Mouse (Mus musculus) intestine, embryonic 15.5 days (tissue): ENCODE measurements around the gene Frmd4a. TPM values are rescaled to one million over a fixed set of nuclear protein-coding genes. Genes with fewer than 3 reads are reported as not detected.
A peak's percentile ranks its signal among the peaks of the same experiment; 100 is the strongest.

Experiments
- ATAC-seq: fragments of 200-750 bp; cut with Nextera tagmentation; 2 replicates; pipeline ENCODE4 v1.8.0; 2017; ENCODE audit warnings: moderate TSS enrichment, moderate library complexity
- H3K27ac ChIP-seq: fragments of 300-500 bp; sonication (generic); 2 replicates; pipeline ENCODE4 v1.5.1; 2015; ENCODE audit warnings: mild to moderate bottlenecking, inconsistent platforms
- H3K27me3 ChIP-seq: fragments of 300-500 bp; sonication (generic); replicated peaks from 2 replicates; pipeline ENCODE4 v1.6.1; 2015; ENCODE audit warnings: inconsistent platforms
- H3K36me3 ChIP-seq: fragments of 300-500 bp; sonication (generic); 2 replicates; pipeline ENCODE4 v1.6.1; 2015; ENCODE audit warnings: inconsistent platforms
- H3K4me1 ChIP-seq: fragments of 300-500 bp; sonication (generic); replicated peaks from 2 replicates; pipeline ENCODE4 v1.6.1; 2015; ENCODE audit warnings: inconsistent platforms
- H3K4me2 ChIP-seq: fragments of 300-500 bp; sonication (generic); replicated peaks from 2 replicates; pipeline ENCODE4 v1.6.1; 2015; ENCODE audit warnings: mild to moderate bottlenecking, inconsistent platforms
- H3K4me3 ChIP-seq: fragments of 300-500 bp; sonication (generic); replicated peaks from 2 replicates; pipeline ENCODE4 v1.5.1; 2015; ENCODE audit warnings: inconsistent platforms
- H3K9ac ChIP-seq: fragments of 300-500 bp; sonication (generic); 2 replicates; pipeline ENCODE4 v1.6.1; 2015; ENCODE audit warnings: inconsistent platforms
- H3K9me3 ChIP-seq: fragments of 300-500 bp; sonication (generic); 2 replicates; pipeline ENCODE4 v1.6.1; 2016; ENCODE audit warnings: inconsistent platforms
- WGBS: fragments of 180-500 bp; shearing (Covaris S2); methylation state at CpG from one replicate; pipeline ENCODE4 v1.1.7; 2015; 5-methylcytosine and 5-hydroxymethylcytosine counted together
- polyA plus RNA-seq: library from polyadenylated mRNA; unstranded; fragments of >200 nt; fragmentation: Nextera tagmentation; extraction: Ambion mirVana; gene quantifications from 2 replicates; pipeline ENCODE4 v1.2.1, GENCODE M21; 2015

Frmd4a gene
- polyA plus RNA-seq, 1 experiment from 2014 or later, result 21.0 TPM

GRCm38 (mm10) chr2:4300383-4300811 lies 282.9 kb downstream of the Frmd4a start:
- Histone ChIP-seq H3K4me1 (peaks cover 22% of the 10 kb centered on the region), H3K9me3 (no peaks in the 10 kb centered on the region), H3K27ac (peak overlapping the region; percentile 85), H3K4me3 (peak overlapping the region; percentile 36), H3K36me3 (no peaks in the 10 kb centered on the region), H3K4me2 (peak overlapping the region; percentile 64), H3K27me3 (no peaks in the 10 kb centered on the region), H3K9ac (peak overlapping the region; percentile 41; the same call in 1 of the 2 replicates)
- ATAC-seq, result peak; percentile 39; the same call in 1 of the 2 replicates
- 19% methylated on average over 13 of the region's 13 CpGs for WGBS

GRCm38 (mm10) chr2:4300816-4301215 lies 283.3 kb downstream of the Frmd4a start:
- Histone ChIP-seq H3K27ac (peak overlapping the region; percentile 85), H3K4me1 (peaks cover 22% of the 10 kb centered on the region), H3K9me3 (no peaks in the 10 kb centered on the region), H3K9ac (peak overlapping the region; percentile 41), H3K27me3 (no peaks in the 10 kb centered on the region), H3K4me3 (peak overlapping the region; percentile 36), H3K36me3 (no peaks in the 10 kb centered on the region), H3K4me2 (peak overlapping the region; percentile 64)
- 7% methylated on average over 8 of the region's 8 CpGs for WGBS
- ATAC-seq, result peak; percentile 14; the same call in 1 of the 2 replicates

- no peaks in the 10 kb centered on the region for H3K9me3 ChIP-seq
- H3K9ac ChIP-seq, result peak overlapping the region; percentile 46; the same call in 1 of the 2 replicates
- peak overlapping the region; percentile 37 for H3K4me3 ChIP-seq
- no peaks in the 10 kb centered on the region for H3K36me3 ChIP-seq
- H3K4me1 ChIP-seq, result peaks cover 22% of the 10 kb centered on the region
- peak overlapping the region; percentile 64 for H3K4me2 ChIP-seq
- H3K27ac ChIP-seq, result peak overlapping the region; percentile 85
- no peaks in the 10 kb centered on the region for H3K27me3 ChIP-seq
- WGBS, result 13% methylated on average over 5 of the region's 6 CpGs
- ATAC-seq, result no peak
Observed at GRCm38 (mm10) chr2:4301256-4301655, 283.7 kb downstream of the Frmd4a start.

GRCm38 (mm10) chr2:4301692-4302091 lies 284.2 kb downstream of the Frmd4a start:
- H3K9ac ChIP-seq, result peak overlapping the region; percentile 46; the same call in 1 of the 2 replicates
- WGBS, result 23% methylated on average over 7 of the region's 7 CpGs
- H3K4me2 ChIP-seq, result peak overlapping the region; percentile 64
- H3K4me1 ChIP-seq, result peaks cover 22% of the 10 kb centered on the region
- H3K27me3 ChIP-seq, result no peaks in the 10 kb centered on the region
- no peaks in the 10 kb centered on the region for H3K36me3 ChIP-seq
- H3K9me3 ChIP-seq, result no peaks in the 10 kb centered on the region
- peak overlapping the region; percentile 37 for H3K4me3 ChIP-seq
- no peak for ATAC-seq
- H3K27ac ChIP-seq, result peak overlapping the region; percentile 85

GRCm38 (mm10) chr2:4302119-4302518 lies 284.6 kb downstream of the Frmd4a start:
- no peaks in the 10 kb centered on the region for H3K36me3 ChIP-seq
- no peak for ATAC-seq
- H3K9ac ChIP-seq, result no peak overlapping the region
- H3K4me3 ChIP-seq, result no peak overlapping the region
- 82% methylated on average over 3 of the region's 3 CpGs for WGBS
- no peaks in the 10 kb centered on the region for H3K27me3 ChIP-seq
- H3K4me2 ChIP-seq, result peak overlapping the region; percentile 64; the same call in 1 of the 2 replicates
- no peak overlapping the region for H3K27ac ChIP-seq
- H3K9me3 ChIP-seq, result no peaks in the 10 kb centered on the region
- H3K4me1 ChIP-seq, result peaks cover 22% of the 10 kb centered on the region

GRCm38 (mm10) chr2:4307076-4307475 lies 289.6 kb downstream of the Frmd4a start:
- Histone ChIP-seq H3K4me3 (no peak overlapping the region), H3K27ac (no peak overlapping the region), H3K9ac (no peak overlapping the region), H3K36me3 (no peaks in the 10 kb centered on the region), H3K9me3 (no peaks in the 10 kb centered on the region), H3K27me3 (no peaks in the 10 kb centered on the region), H3K4me2 (no peak overlapping the region), H3K4me1 (0 out of 2 replicates have a peak, but pooled peaks cover 2% of the 10 kb centered on the region)
- WGBS, result 72% methylated on average over 6 of the region's 6 CpGs
- no peak for ATAC-seq

GRCm38 (mm10) chr2:4314545-4314944 lies 297.0 kb downstream of the Frmd4a start:
- no peak overlapping the region for H3K4me2 ChIP-seq
- H3K4me1 ChIP-seq, result no peaks in the 10 kb centered on the region
- 74% methylated on average over 5 of the region's 5 CpGs for WGBS
- ATAC-seq, result no peak
- H3K4me3 ChIP-seq, result no peak overlapping the region
- H3K27me3 ChIP-seq, result no peaks in the 10 kb centered on the region
- H3K9ac ChIP-seq, result no peak overlapping the region
- no peak overlapping the region for H3K27ac ChIP-seq
- no peaks in the 10 kb centered on the region for H3K9me3 ChIP-seq
- no peaks in the 10 kb centered on the region for H3K36me3 ChIP-seq

- H3K36me3 ChIP-seq, result no peaks in the 10 kb centered on the region
- no peaks in the 10 kb centered on the region for H3K27me3 ChIP-seq
- no peak overlapping the region for H3K4me3 ChIP-seq
- H3K9me3 ChIP-seq, result no peaks in the 10 kb centered on the region
- H3K27ac ChIP-seq, result no peak overlapping the region
- no peak for ATAC-seq
- no peak overlapping the region for H3K4me2 ChIP-seq
- no peaks in the 10 kb centered on the region for H3K4me1 ChIP-seq
- no peak overlapping the region for H3K9ac ChIP-seq
- WGBS, result 75% methylated on average over 2 of the region's 2 CpGs
Observed at GRCm38 (mm10) chr2:4316589-4316988, 299.1 kb downstream of the Frmd4a start.

- no peak for ATAC-seq
- Histone ChIP-seq H3K36me3 (no peaks in the 10 kb centered on the region), H3K27me3 (no peaks in the 10 kb centered on the region), H3K9ac (no peak overlapping the region), H3K4me2 (no peak overlapping the region), H3K4me1 (no peaks in the 10 kb centered on the region), H3K4me3 (no peak overlapping the region), H3K9me3 (no peaks in the 10 kb centered on the region), H3K27ac (no peak overlapping the region)
- 62% methylated on average over 4 of the region's 4 CpGs for whole genome bisulfite sequencing
Observed at GRCm38 (mm10) chr2:4318134-4318533, 300.6 kb downstream of the Frmd4a start.

- Histone ChIP-seq H3K9ac (no peak overlapping the region), H3K4me3 (no peak overlapping the region), H3K27ac (peak overlapping the region; percentile 67), H3K36me3 (no peaks in the 10 kb centered on the region), H3K27me3 (no peaks in the 10 kb centered on the region), H3K9me3 (no peaks in the 10 kb centered on the region), H3K4me1 (peaks cover 11% of the 10 kb centered on the region; the same call in 1 of the 2 replicates), H3K4me2 (no peak overlapping the region)
- WGBS, result 30% methylated on average over 9 of the region's 9 CpGs
- peak; percentile 69 for ATAC-seq
Observed at GRCm38 (mm10) chr2:4326241-4327010, 308.9 kb downstream of the Frmd4a start.

- WGBS, result 32% methylated on average over 4 of the region's 4 CpGs
Observed at GRCm38 (mm10) chr2:4327011-4327340, 309.5 kb downstream of the Frmd4a start.

GRCm38 (mm10) chr2:4332441-4332840 lies 314.9 kb downstream of the Frmd4a start:
- H3K4me3 ChIP-seq, result no peak overlapping the region
- no peaks in the 10 kb centered on the region for H3K36me3 ChIP-seq
- H3K27me3 ChIP-seq, result no peaks in the 10 kb centered on the region
- WGBS, result 47% methylated on average over 8 of the region's 8 CpGs
- H3K27ac ChIP-seq, result 0 out of 2 replicates have a peak overlapping the region, but pooled peaks have one; percentile 24
- ATAC-seq, result no peak
- no peak overlapping the region for H3K4me2 ChIP-seq
- H3K9ac ChIP-seq, result no peak overlapping the region
- H3K4me1 ChIP-seq, result peaks cover 15% of the 10 kb centered on the region; the same call in 1 of the 2 replicates
- H3K9me3 ChIP-seq, result no peaks in the 10 kb centered on the region

More at GRCm38 (mm10) chr2:4327011-4327340, 309.5 kb downstream of the Frmd4a start:
- Histone ChIP-seq H3K4me1 (peaks cover 11% of the 10 kb centered on the region; the same call in 1 of the 2 replicates), H3K4me2 (no peak overlapping the region), H3K9me3 (no peaks in the 10 kb centered on the region), H3K36me3 (no peaks in the 10 kb centered on the region), H3K9ac (no peak overlapping the region), H3K27me3 (no peaks in the 10 kb centered on the region), H3K4me3 (no peak overlapping the region), H3K27ac (peak overlapping the region; percentile 67)
- ATAC-seq, result no peak
